Mouse (Mus musculus) lung, embryonic 14.5 days (tissue): Measurements from ENCODE around the gene Fhl3. TPM values are rescaled to one million over a fixed set of nuclear protein-coding genes. Genes with fewer than 3 reads are reported as not detected.
"Not testable (repeated sequence)": the region's sequence is repeated elsewhere in the genome, so short reads cannot be mapped to it uniquely, and the experiment has no call there.

Experiments used
- ATAC-seq: fragments of 200-750 bp; cut with Nextera tagmentation; 2 replicates; pipeline ENCODE4 v1.8.0; 2017; ENCODE audit warnings: mild to moderate bottlenecking, moderate TSS enrichment, moderate library complexity; ENCODE audit not compliant: insufficient read depth
- DNase-seq: peaks from one replicate; pipeline ENCODE4 v3.0.0-alpha.2; 2015
- H3K27ac ChIP-seq: fragments of 300-500 bp; sonication (generic); 2 replicates; pipeline ENCODE4 v1.5.1; 2014; ENCODE audit warnings: low read depth, mild to moderate bottlenecking, moderate library complexity
- H3K27me3 ChIP-seq: fragments of 300-500 bp; sonication (generic); 2 replicates; pipeline ENCODE4 v1.6.1; 2014; ENCODE audit warnings: low read length, control low read depth; ENCODE audit not compliant: insufficient read depth
- H3K36me3 ChIP-seq: fragments of 300-500 bp; sonication (generic); 2 replicates; pipeline ENCODE4 v1.6.1; 2014; ENCODE audit warnings: control low read depth; ENCODE audit not compliant: insufficient read depth
- H3K4me1 ChIP-seq: fragments of 300-500 bp; sonication (generic); 2 replicates; pipeline ENCODE4 v1.6.1; 2014; ENCODE audit warnings: antibody characterized with exemption, control low read depth; ENCODE audit not compliant: insufficient read depth
- H3K4me2 ChIP-seq: fragments of 300-500 bp; sonication (generic); 2 replicates; pipeline ENCODE4 v1.6.1; 2014; ENCODE audit warnings: mild to moderate bottlenecking
- H3K4me3 ChIP-seq: fragments of 300-500 bp; sonication (generic); 2 replicates; pipeline ENCODE4 v1.5.1; 2014; ENCODE audit warnings: low read depth, low read length
- H3K9ac ChIP-seq: fragments of 300-500 bp; sonication (generic); 2 replicates; pipeline ENCODE4 v1.6.1; 2014
- H3K9me3 ChIP-seq: fragments of 300-500 bp; sonication (generic); 2 replicates; pipeline ENCODE4 v1.6.1; 2016; ENCODE audit warnings: low read depth, low read length, control low read depth
- CTCF ChIP-seq: IDR thresholded peaks from 2 replicates; pipeline ENCODE4 v1.5.1; 2016; ENCODE audit warnings: antibody characterized with exemption, low read depth
- WGBS: fragments of 180-500 bp; shearing (Covaris S2); extraction: QIAGEN DNeasy Blood & Tissue Kit; methylation state at CpG from one replicate; pipeline ENCODE4 v1.1.7; 2014; 5-methylcytosine and 5-hydroxymethylcytosine counted together
- polyA plus RNA-seq: library from polyadenylated mRNA; unstranded; fragments of >200 nt; fragmentation: Nextera tagmentation; extraction: Ambion mirVana; gene quantifications from 2 replicates; pipeline ENCODE4 v1.2.1, GENCODE M21; 2014

Gene Fhl3
- polyA plus RNA-seq, 1 experiment from 2014 or later: 13.1 TPM

GRCm38 (mm10) chr4:124708518-124709477, 8.3 kb downstream of the Fhl3 start:
- WGBS: 1% methylated on average over 41 of the region's 41 CpGs
- H3K27me3 ChIP-seq: no peaks in the 10 kb centered on the region
- H3K4me1 ChIP-seq: peaks cover 29% of the 10 kb centered on the region
- H3K4me3 ChIP-seq: peak overlapping the region; percentile 30
- peak; percentile 43 for TF ChIP-seq CTCF
- peak; percentile 88 for ATAC-seq
- H3K9me3 ChIP-seq: no peaks in the 10 kb centered on the region
- peak overlapping the region; percentile 65 for H3K4me2 ChIP-seq
- peak overlapping the region; percentile 92 for H3K27ac ChIP-seq
- peak; percentile 98 for DNase-seq
- H3K9ac ChIP-seq: peak overlapping the region; percentile 28; the same call in 1 of the 2 replicates
- H3K36me3 ChIP-seq: peaks cover 17% of the 10 kb centered on the region; the same call in 1 of the 2 replicates

- Histone ChIP-seq H3K4me3 (peak overlapping the region; percentile 30), H3K9me3 (no peaks in the 10 kb centered on the region), H3K4me2 (peak overlapping the region; percentile 65), H3K36me3 (peaks cover 17% of the 10 kb centered on the region; the same call in 1 of the 2 replicates), H3K4me1 (peaks cover 19% of the 10 kb centered on the region), H3K27me3 (no peaks in the 10 kb centered on the region), H3K27ac (peak overlapping the region; percentile 92), H3K9ac (peak overlapping the region; percentile 20; the same call in 1 of the 2 replicates)
- WGBS: 4% methylated on average over 18 of the region's 18 CpGs
- ATAC-seq: no peak
- peak; percentile 58 for DNase-seq
- TF ChIP-seq CTCF: no peak
Observed at GRCm38 (mm10) chr4:124709961-124710446, 9.5 kb downstream of the Fhl3 start.

GRCm38 (mm10) chr4:124710776-124711291, 10.3 kb downstream of the Fhl3 start:
- H3K27ac ChIP-seq: no peak overlapping the region
- H3K4me2 ChIP-seq: no peak overlapping the region
- peaks cover 13% of the 10 kb centered on the region; the same call in 1 of the 2 replicates for H3K36me3 ChIP-seq
- no peaks in the 10 kb centered on the region for H3K9me3 ChIP-seq
- H3K4me1 ChIP-seq: peaks cover 15% of the 10 kb centered on the region; the same call in 1 of the 2 replicates
- WGBS: 12% methylated on average over 5 of the region's 5 CpGs
- ATAC-seq (no peak), DNase-seq (peak; percentile 81)
- no peaks in the 10 kb centered on the region for H3K27me3 ChIP-seq
- TF ChIP-seq CTCF: peak; percentile 69
- H3K4me3 ChIP-seq: no peak overlapping the region
- H3K9ac ChIP-seq: no peak overlapping the region

- Histone ChIP-seq H3K4me3 (no peak overlapping the region), H3K4me1 (peaks cover 15% of the 10 kb centered on the region; the same call in 1 of the 2 replicates), H3K4me2 (no peak overlapping the region), H3K36me3 (peaks cover 18% of the 10 kb centered on the region), H3K27ac (no peak overlapping the region), H3K9ac (no peak overlapping the region), H3K9me3 (no peaks in the 10 kb centered on the region), H3K27me3 (no peaks in the 10 kb centered on the region)
- ATAC-seq: no peak
- TF ChIP-seq CTCF: no peak
- WGBS: 79% methylated on average over 6 of the region's 6 CpGs
- no peak for DNase-seq
Observed at GRCm38 (mm10) chr4:124712618-124713017, 12.1 kb downstream of the Fhl3 start.

- peaks cover 30% of the 10 kb centered on the region for H3K36me3 ChIP-seq
- not testable (repeated sequence) for ATAC-seq, DNase-seq, H3K9me3 ChIP-seq, H3K9ac ChIP-seq, H3K27me3 ChIP-seq, H3K4me2 ChIP-seq, H3K27ac ChIP-seq, H3K4me3 ChIP-seq
- peaks cover 15% of the 10 kb centered on the region; the same call in 1 of the 2 replicates for H3K4me1 ChIP-seq
- 63% methylated on average over 5 of the region's 5 CpGs for WGBS
Observed at GRCm38 (mm10) chr4:124713850-124714249, 13.3 kb downstream of the Fhl3 start.

GRCm38 (mm10) chr4:124714545-124715481, 14.3 kb downstream of the Fhl3 start, which contains the start of gene Sf3a3:
Sf3a3 (plus strand) TSS chr4:124714776.
- TF ChIP-seq CTCF: peak; percentile 88
- ATAC-seq: peak; percentile 91
- peak within 1 kb of the TSS; percentile 96 for H3K4me3 ChIP-seq
- WGBS: under 1% methylated on average over 57 of the region's 57 CpGs
- H3K9ac ChIP-seq: peak within 1 kb of the TSS; percentile 95
- H3K9me3 ChIP-seq: no peaks in the 10 kb centered on the region
- peak; percentile 98 for DNase-seq
- H3K36me3 ChIP-seq: peaks cover 40% of the 10 kb centered on the region
- peaks cover 8% of the 10 kb centered on the region; the same call in 1 of the 2 replicates for H3K4me1 ChIP-seq
- H3K27me3 ChIP-seq: no peaks in the 10 kb centered on the region
- peak within 1 kb of the TSS; percentile 74 for H3K4me2 ChIP-seq
- H3K27ac ChIP-seq: peak within 1 kb of the TSS; percentile 72; the same call in 1 of the 2 replicates
